Mouse (Mus musculus) intestine, postnatal 0 days (tissue): ENCODE results near the gene Tm9sf4. TPM values are rescaled to one million over a fixed set of nuclear protein-coding genes. Genes with fewer than 3 reads are reported as not detected.
A peak's percentile ranks its signal among the peaks of the same experiment; 100 is the strongest.

Source experiments
- ATAC-seq: fragments of 200-750 bp; cut with Nextera tagmentation; 2 replicates; pipeline ENCODE4 v1.8.0; 2017; ENCODE audit warnings: mild to moderate bottlenecking, moderate TSS enrichment, moderate library complexity
- H3K27ac ChIP-seq: fragments of 300-500 bp; sonication (generic); 2 replicates; pipeline ENCODE4 v1.5.1; 2014; ENCODE audit warnings: mild to moderate bottlenecking, low read depth, low read length, moderate library complexity
- H3K27me3 ChIP-seq: fragments of 300-500 bp; sonication (generic); replicated peaks from 2 replicates; pipeline ENCODE4 v1.6.1; 2014; ENCODE audit warnings: low read length, mixed read lengths; ENCODE audit not compliant: control insufficient read depth, insufficient read depth
- H3K36me3 ChIP-seq: fragments of 300-500 bp; sonication (generic); 2 replicates; pipeline ENCODE4 v1.6.1; 2014; ENCODE audit warnings: mild to moderate bottlenecking, moderate library complexity; ENCODE audit not compliant: control insufficient read depth, insufficient read depth
- H3K4me1 ChIP-seq: fragments of 300-500 bp; sonication (generic); replicated peaks from 2 replicates; pipeline ENCODE4 v1.6.1; 2014; ENCODE audit warnings: antibody characterized with exemption, low read length, mixed read lengths; ENCODE audit not compliant: control insufficient read depth, insufficient read depth
- H3K4me2 ChIP-seq: fragments of 300-500 bp; sonication (generic); replicated peaks from 2 replicates; pipeline ENCODE4 v1.6.1; 2014; ENCODE audit warnings: low read depth, mild to moderate bottlenecking, moderate library complexity
- H3K4me3 ChIP-seq: fragments of 300-500 bp; sonication (generic); 2 replicates; pipeline ENCODE4 v1.5.1; 2014; ENCODE audit warnings: low read depth, low read length
- H3K9ac ChIP-seq: fragments of 300-500 bp; sonication (generic); 2 replicates; pipeline ENCODE4 v1.6.1; 2014; ENCODE audit warnings: mild to moderate bottlenecking, low read depth, low read length
- H3K9me3 ChIP-seq: fragments of 300-500 bp; sonication (generic); 2 replicates; pipeline ENCODE4 v1.6.1; 2016; ENCODE audit warnings: mixed run types; ENCODE audit not compliant: control insufficient read depth
- CTCF ChIP-seq: sonication (generic); IDR thresholded peaks from 2 replicates; pipeline ENCODE4 v1.5.1; 2016; ENCODE audit warnings: low read depth, mild to moderate bottlenecking, control low read depth, antibody characterized with exemption, moderate library complexity
- WGBS: fragments of 180-500 bp; shearing (Covaris S2); extraction: QIAGEN DNeasy Blood & Tissue Kit; methylation state at CpG from one replicate; pipeline ENCODE4 v1.1.7; 2014; 5-methylcytosine and 5-hydroxymethylcytosine counted together
- polyA plus RNA-seq: library from polyadenylated mRNA; unstranded; fragments of >200 nt; fragmentation: Nextera tagmentation; extraction: Ambion mirVana; gene quantifications from 2 replicates; pipeline ENCODE4 v1.2.1, GENCODE M21; 2015

Tm9sf4 gene
- polyA plus RNA-seq, 1 experiment from 2014 or later: 64.7 TPM

DNA sequence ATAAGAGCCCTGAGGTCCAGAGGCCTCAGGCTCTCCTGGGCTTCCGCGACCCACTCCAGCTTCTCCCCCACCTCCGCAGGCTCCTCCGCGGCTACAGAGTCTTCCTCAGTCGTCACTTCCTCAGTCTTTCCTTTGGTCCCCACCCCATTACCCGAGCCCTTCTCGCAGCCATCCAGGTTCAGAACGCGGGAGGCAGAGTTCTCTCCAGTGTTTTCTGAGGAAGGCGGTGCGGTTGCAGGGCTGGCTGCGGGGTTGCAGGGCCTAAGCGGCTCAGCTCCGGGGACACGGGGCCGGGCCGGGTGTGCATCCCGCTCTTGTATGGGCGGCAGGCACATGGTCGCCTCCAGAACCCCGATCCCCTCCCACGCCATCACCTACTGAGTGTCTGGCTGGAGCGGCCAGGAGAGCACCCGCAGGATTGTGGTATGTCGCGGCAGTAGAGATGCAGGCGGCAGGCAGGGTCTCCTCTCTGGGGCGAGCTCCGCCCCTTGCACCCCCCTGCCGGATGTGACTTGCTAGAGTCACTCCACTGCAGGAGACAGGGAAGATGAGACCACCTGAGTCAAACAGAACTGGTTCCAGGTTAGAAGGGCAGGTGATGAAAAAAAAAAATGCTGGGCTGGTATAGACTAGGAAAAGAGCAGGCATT, 64.0 kb downstream of the Tm9sf4 start, which contains the start of gene Tspyl3:
Gene Tspyl3 (minus strand): TSS at position 496 of the 649 bp plus-strand sequence.
- no peaks in the 10 kb centered on the region for H3K27me3 ChIP-seq
- H3K4me3 ChIP-seq: peak within 1 kb of the TSS; percentile 49
- H3K27ac ChIP-seq: peak within 1 kb of the TSS; percentile 62
- peak within 1 kb of the TSS; percentile 69 for H3K4me2 ChIP-seq
- peak; percentile 6; the same call in 1 of the 2 replicates for ATAC-seq
- H3K36me3 ChIP-seq: peaks cover 22% of the 10 kb centered on the region
- no peak; the same call in none of the 2 replicates for TF ChIP-seq CTCF
- H3K9me3 ChIP-seq: no peaks in the 10 kb centered on the region
- no peaks in the 10 kb centered on the region for H3K4me1 ChIP-seq
- 7% methylated on average over 31 of the region's 31 CpGs for WGBS
- H3K9ac ChIP-seq: peak within 1 kb of the TSS; percentile 59

DNA sequence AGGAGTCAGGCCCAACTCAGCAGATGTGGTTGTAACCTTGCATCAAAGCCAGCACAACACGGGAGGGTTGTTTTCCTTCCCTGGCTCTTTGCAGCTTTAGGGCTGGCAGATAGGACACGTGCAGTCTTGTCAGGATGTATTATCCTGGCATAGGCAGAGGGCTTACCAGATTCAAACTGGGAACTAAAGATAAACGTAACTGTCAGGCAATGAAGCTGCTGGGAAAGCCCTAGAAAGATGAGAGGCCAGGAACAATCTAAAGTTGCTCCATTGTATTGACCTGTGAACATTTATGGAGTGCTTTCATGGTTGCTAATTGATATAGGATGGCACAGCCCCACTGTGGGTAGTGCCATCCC, 64.5 kb downstream of the Tm9sf4 start:
- TF ChIP-seq CTCF: no peak
- Histone ChIP-seq H3K27me3 (no peaks in the 10 kb centered on the region), H3K4me2 (peak overlapping the region; percentile 69), H3K9ac (0 out of 2 replicates have a peak overlapping the region, but pooled peaks have one; percentile 59), H3K36me3 (peaks cover 27% of the 10 kb centered on the region), H3K4me3 (peak overlapping the region; percentile 49; the same call in 1 of the 2 replicates), H3K4me1 (no peaks in the 10 kb centered on the region), H3K9me3 (no peaks in the 10 kb centered on the region), H3K27ac (peak overlapping the region; percentile 62; the same call in 1 of the 2 replicates)
- WGBS: 6% methylated on average over 3 of the region's 3 CpGs
- peak; percentile 17; the same call in 1 of the 2 replicates for ATAC-seq

DNA sequence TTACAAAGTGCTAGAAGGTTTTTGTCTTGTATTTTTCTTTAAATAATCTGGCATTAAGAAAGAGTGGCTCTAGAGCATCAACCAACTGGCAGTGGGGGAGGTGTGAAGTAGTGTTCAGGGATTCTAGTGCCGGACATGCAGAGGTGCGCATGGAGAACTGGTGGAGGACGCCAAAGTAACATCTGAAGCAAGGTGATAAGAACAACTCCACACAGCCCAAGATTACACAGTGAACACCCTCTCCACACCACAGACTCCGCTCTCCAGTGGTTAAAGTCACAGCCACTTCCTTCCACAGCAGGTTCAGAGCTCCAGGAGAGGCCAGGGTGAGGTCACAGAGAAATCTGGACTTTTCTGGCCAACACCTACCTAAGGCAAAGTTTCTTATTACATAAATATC, 66.9 kb downstream of the Tm9sf4 start:
- ATAC-seq: no peak
- H3K27me3 ChIP-seq: no peaks in the 10 kb centered on the region
- no peak overlapping the region for H3K9ac ChIP-seq
- H3K36me3 ChIP-seq: peaks cover 49% of the 10 kb centered on the region
- WGBS: 72% methylated on average over 4 of the region's 4 CpGs
- H3K9me3 ChIP-seq: no peaks in the 10 kb centered on the region
- H3K27ac ChIP-seq: no peak overlapping the region
- H3K4me1 ChIP-seq: no peaks in the 10 kb centered on the region
- no peak for TF ChIP-seq CTCF
- no peak overlapping the region for H3K4me3 ChIP-seq
- H3K4me2 ChIP-seq: no peak overlapping the region

DNA sequence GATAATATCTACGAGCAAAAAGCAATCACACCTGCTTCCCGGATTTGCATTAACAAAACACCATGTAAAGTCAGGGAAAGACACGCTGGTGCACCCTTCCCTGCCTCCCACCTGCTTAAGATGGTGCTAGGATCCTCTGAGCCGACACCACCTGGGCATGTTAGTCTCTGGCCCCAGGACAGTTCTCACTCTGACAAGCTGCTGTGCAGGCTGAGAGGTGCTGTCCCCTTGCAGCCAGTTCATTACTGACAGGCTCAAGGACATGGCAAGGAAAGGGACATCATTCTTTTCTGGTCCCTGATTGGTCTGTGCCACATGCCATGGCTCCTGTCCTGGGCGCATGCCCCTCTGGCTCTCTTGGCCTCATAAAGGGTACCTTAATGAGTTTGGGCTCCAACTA, 67.4 kb downstream of the Tm9sf4 start:
- Histone ChIP-seq H3K9me3 (no peaks in the 10 kb centered on the region), H3K4me2 (no peak overlapping the region), H3K4me3 (no peak overlapping the region), H3K4me1 (no peaks in the 10 kb centered on the region), H3K27ac (no peak overlapping the region), H3K36me3 (peaks cover 55% of the 10 kb centered on the region), H3K9ac (no peak overlapping the region), H3K27me3 (no peaks in the 10 kb centered on the region)
- no peak for TF ChIP-seq CTCF
- no peak for ATAC-seq
- WGBS: 76% methylated on average over 5 of the region's 5 CpGs

GRCm38 (mm10) chr2:153237193-153237592, 76.1 kb downstream of the Tm9sf4 start:
- H3K27ac ChIP-seq: no peak overlapping the region
- peak overlapping the region; percentile 77 for H3K4me2 ChIP-seq
- WGBS: 44% methylated on average over 4 of the region's 4 CpGs

DNA sequence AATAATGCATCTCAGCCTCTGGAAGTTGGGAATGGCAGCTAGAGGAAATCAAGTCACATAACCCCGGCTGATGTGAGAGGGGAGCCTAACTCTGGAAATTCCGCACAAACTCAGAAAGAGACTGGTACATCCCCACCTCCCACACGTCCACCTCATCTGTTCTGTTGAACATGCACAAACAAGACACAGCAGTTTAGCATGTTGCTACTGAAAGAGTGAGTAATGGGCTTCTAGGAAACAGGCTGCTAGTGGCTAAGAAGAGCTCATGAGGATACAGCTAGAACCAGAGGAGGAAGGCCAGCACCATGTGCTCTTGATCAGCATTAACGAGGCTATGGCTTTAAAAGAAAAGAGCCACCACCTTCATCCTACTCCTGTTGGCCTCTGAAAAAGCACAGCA, 76.8 kb downstream of the Tm9sf4 start:
- Histone ChIP-seq H3K9ac (peak overlapping the region; percentile 27), H3K36me3 (peaks cover 37% of the 10 kb centered on the region), H3K9me3 (no peaks in the 10 kb centered on the region), H3K4me1 (peaks cover 13% of the 10 kb centered on the region; the same call in 1 of the 2 replicates), H3K4me3 (peak overlapping the region; percentile 6; the same call in 1 of the 2 replicates), H3K27me3 (no peaks in the 10 kb centered on the region), H3K4me2 (peak overlapping the region; percentile 77), H3K27ac (peak overlapping the region; percentile 81)
- 44% methylated on average over 4 of the region's 4 CpGs for WGBS
- TF ChIP-seq CTCF: no peak
- ATAC-seq: no peak

More at GRCm38 (mm10) chr2:153237193-153237592, 76.1 kb downstream of the Tm9sf4 start:
- peak overlapping the region; percentile 27; the same call in 1 of the 2 replicates for H3K9ac ChIP-seq
- ATAC-seq: no peak
- no peak overlapping the region for H3K4me3 ChIP-seq
- H3K4me1 ChIP-seq: peaks cover 12% of the 10 kb centered on the region; the same call in 1 of the 2 replicates
- TF ChIP-seq CTCF: no peak
- H3K27me3 ChIP-seq: no peaks in the 10 kb centered on the region
- H3K36me3 ChIP-seq: peaks cover 42% of the 10 kb centered on the region
- H3K9me3 ChIP-seq: no peaks in the 10 kb centered on the region
